Comparison of ENCODE assay signal across 19 mouse cellular contexts in genomic region chr2:38482122-38482521, GRCm38 (mm10). TPM values are rescaled to one million over a fixed set of nuclear protein-coding genes. Genes with fewer than 3 reads are reported as not detected.
DNase-seq lines count a peak whose midpoint lies in the region; ATAC-seq and TF ChIP-seq lines count a peak whose summit lies in the region.
"Had no signal": no experiment of that assay in that cellular context is flagged by ENCODE, and none has a peak within 500 bp of the region (broad histone marks: within the 10 kb centered on the region; RNA-seq: fewer than 3 reads in every experiment).

No protein-coding gene starts in this region.

- H3K4me2 ChIP-seq in liver, embryonic 11.5 days = no peak overlapping the region
- H3K4me2 ChIP-seq: embryonic facial prominence, embryonic 12.5 days; heart, embryonic 11.5 days; limb, embryonic 15.5 days; midbrain, embryonic 13.5 days had no signal

- no peaks in the 10 kb centered on the region for H3K36me3 ChIP-seq in liver, adult 2 months (ENCODE audit: control insufficient read depth, insufficient read depth, low read length)
- no peaks in the 10 kb centered on the region for H3K36me3 ChIP-seq in liver, embryonic 11.5 days (ENCODE audit: control insufficient read depth, insufficient read depth, low read length)
- H3K36me3 ChIP-seq in E14TG2a.4 (ENCODE audit: insufficient read depth, low read length) = no peaks in the 10 kb centered on the region
- H3K36me3 ChIP-seq in macrophage (ENCODE audit: inconsistent target) = no peaks in the 10 kb centered on the region
- H3K36me3 ChIP-seq: embryonic facial prominence, embryonic 12.5 days; limb, embryonic 15.5 days; midbrain, embryonic 13.5 days had no signal

- DNase-seq in liver, adult 2 months (ENCODE audit: extremely low read depth, low read depth, low spot score) = no peak
- no peak for DNase-seq in liver, embryonic 11.5 days (ENCODE audit: low spot score)
- DNase-seq in WW6 (ENCODE audit: low read depth, low spot score) = peak; percentile 7
- DNase-seq in cerebellum, adult 11 months = no peak
- no peak for DNase-seq in adrenal gland, postnatal 10 days
- DNase-seq: adrenal gland, postnatal 25 days; cerebellum, adult 11-12 months; gastrocnemius, postnatal 25 days; heart, postnatal 4 days; kidney, postnatal 10 days; layer of hippocampus, adult 9-11 months; right cerebral cortex, postnatal 25 days had no signal

- no peak for TF ChIP-seq POLR2A in liver, adult 2 months (IDR thresholded peaks at IDR 0.05; ENCODE audit: extremely low read depth, insufficient read depth, low read length)

- no peak overlapping the region for H3K9ac ChIP-seq in liver, adult 2 months (ENCODE audit: low read depth, low read length)
- H3K9ac ChIP-seq in liver, embryonic 11.5 days (ENCODE audit: low read depth, low read length) = no peak overlapping the region
- H3K9ac ChIP-seq: embryonic facial prominence, embryonic 12.5 days; limb, embryonic 15.5 days; midbrain, embryonic 13.5 days had no signal

- 95% methylated on average over 3 of the region's 3 CpGs for WGBS in liver, adult 2 months
- 82% methylated on average over 3 of the region's 3 CpGs for WGBS in liver, embryonic 11.5 days
- 77% methylated on average over 3 of the region's 3 CpGs for WGBS in macrophage (ENCODE audit: missing documents)

- no peak for ATAC-seq in liver, embryonic 11.5 days (replicated peaks; ENCODE audit: low FRiP score)
- ATAC-seq: CD4-positive, CD25-positive, alpha-beta regulatory T cell, adult 4 months; midbrain, embryonic 13.5 days had no signal

- H3K4me1 ChIP-seq in liver, adult 2 months (ENCODE audit: control insufficient read depth, insufficient read depth, low read length) = peaks cover 18% of the 10 kb centered on the region
- H3K4me1 ChIP-seq in liver, embryonic 11.5 days (replicated peaks; ENCODE audit: control insufficient read depth, insufficient read depth, low read length) = no peaks in the 10 kb centered on the region
- H3K4me1 ChIP-seq in E14TG2a.4 (replicated peaks; ENCODE audit: low read depth, low read length) = peaks cover 22% of the 10 kb centered on the region
- H3K4me1 ChIP-seq: embryonic facial prominence, embryonic 12.5 days had no signal

- no peaks in the 10 kb centered on the region for H3K27me3 ChIP-seq in liver, adult 2 months (ENCODE audit: control insufficient read depth, insufficient read depth, low read length)
- no peaks in the 10 kb centered on the region for H3K27me3 ChIP-seq in liver, embryonic 11.5 days (replicated peaks; ENCODE audit: control insufficient read depth, insufficient read depth, low read length)
- no peaks in the 10 kb centered on the region; the same call in 1 of the 2 replicates for H3K27me3 ChIP-seq in E14TG2a.4 (ENCODE audit: insufficient read depth, low read length)
- H3K27me3 ChIP-seq: embryonic facial prominence, embryonic 12.5 days; limb, embryonic 15.5 days; midbrain, embryonic 13.5 days had no signal

- no peak overlapping the region for H3K27ac ChIP-seq in liver, adult 2 months (replicated peaks; ENCODE audit: insufficient read depth, low read depth, low read length)
- H3K27ac ChIP-seq in liver, embryonic 11.5 days (ENCODE audit: low read depth, low read length) = no peak overlapping the region
- peak overlapping the region; percentile 99 for H3K27ac ChIP-seq in macrophage
- H3K27ac ChIP-seq: embryonic facial prominence, embryonic 12.5 days; limb, embryonic 15.5 days; midbrain, embryonic 13.5 days had no signal

- no peak overlapping the region for H3K4me3 ChIP-seq in liver, adult 2 months (ENCODE audit: insufficient read depth, low read depth, low read length)
- H3K4me3 ChIP-seq in liver, embryonic 11.5 days (ENCODE audit: low read depth, low read length) = no peak overlapping the region
- no peak overlapping the region for H3K4me3 ChIP-seq in E14TG2a.4 (replicated peaks; ENCODE audit: low read length)
- H3K4me3 ChIP-seq in macrophage (ENCODE audit: inconsistent target) = no peak overlapping the region
- H3K4me3 ChIP-seq: embryonic facial prominence, embryonic 12.5 days; limb, embryonic 15.5 days; midbrain, embryonic 13.5 days had no signal

- H3K9me3 ChIP-seq in liver, embryonic 11.5 days (ENCODE audit: control insufficient read depth, low read length) = no peaks in the 10 kb centered on the region
- H3K9me3 ChIP-seq in E14TG2a.4 (ENCODE audit: low read length) = no peaks in the 10 kb centered on the region
- H3K9me3 ChIP-seq: limb, embryonic 15.5 days; midbrain, embryonic 13.5 days had no signal

- TF ChIP-seq CTCF in liver, adult 2 months (IDR thresholded peaks at IDR 0.05; ENCODE audit: low read depth, low read length) = peak; percentile 3; the same call in 1 of the 2 replicates
- TF ChIP-seq CTCF in E14TG2a.4 (conservative IDR thresholded peaks at IDR 0.05; ENCODE audit: low read length) = peak; percentile 72

- H3K79me2 ChIP-seq in liver, adult 2 months (ENCODE audit: control insufficient read depth, insufficient read depth, low read length) = no peaks in the 10 kb centered on the region
- no peaks in the 10 kb centered on the region for H3K79me2 ChIP-seq in macrophage (ENCODE audit: inconsistent target)

RNA-seq across cellular contexts. Expression of gene Nek6, which starts 29.3 kb away (rescaled TPM):
- total RNA-seq in liver, adult 2 months (2014; rRNA removed) = 13.6 and 17.1 TPM in 2 replicates
- 51.0 and 58.8 TPM in 2 replicates for polyA plus RNA-seq in liver, adult 2 months (2012; rRNA removed)
- 64.9 and 66.2 TPM in 2 replicates for polyA plus RNA-seq in liver, embryonic 11.5 days (2014; fragmentation: Nextera tagmentation; extraction: Ambion mirVana)
- 10 to 100 TPM in 24 of 26 experiments, 1 to 10 TPM in 2; 7.6 to 91.2 (median 22.2) TPM for total RNA-seq in macrophage (2018; cell fraction: chromatin; rRNA removed)
- 10 to 100 TPM; 21.6 to 55.9 (median 38.0) TPM for total RNA-seq in macrophage (2018; cell fraction: cytosol; rRNA removed)
- total RNA-seq in macrophage (2018; cell fraction: nucleus; rRNA removed) = 100 to 1,000 TPM in 1 of 26 experiments, 10 to 100 TPM in 24, 1 to 10 TPM in 1; 9.4 to 134 (median 28.9) TPM
- 25.6 to 82.5 TPM (median 33.5 TPM) in 3 replicates for polyA plus RNA-seq in macrophage (2018)
- total RNA-seq in adrenal gland, postnatal 10 days (2021) = 10 to 100 TPM; 18.9 to 19.4 TPM
